Mouse (Mus musculus) left cerebral cortex, adult 8-10 months (tissue): ENCODE results near the gene Tpgs1. TPM values are rescaled to one million over a fixed set of nuclear protein-coding genes. Genes with fewer than 3 reads are reported as not detected.

ENCODE experiments used
- DNase-seq, 2 experiments: peaks; one replicate each; pipeline ENCODE4 v3.0.0; 2022; ENCODE audit warnings: low spot score in 2 of 2
- total RNA-seq, 4 experiments: library from RNA; stranded (reverse); gene quantifications; 2 replicates each; pipeline ENCODE4 v1.2.4; 2022

The Tpgs1 gene
- 10 to 100 TPM; 65.1 to 74.5 (median 69.8) TPM for total RNA-seq

GRCm38 (mm10) chr10:79668771-79669575, at the start of gene Tpgs1:
Tpgs1 (plus strand) TSS chr10:79669369.
- peak; percentile 91 to 92 for DNase-seq

GRCm38 (mm10) chr10:79623950-79624349, 45.2 kb upstream of the Tpgs1 start:
- no peak for DNase-seq

GRCm38 (mm10) chr10:79625398-79625797, 43.8 kb upstream of the Tpgs1 start:
- no peak for DNase-seq

- no peak for DNase-seq
Observed at GRCm38 (mm10) chr10:79626156-79626555, 43.0 kb upstream of the Tpgs1 start.

GRCm38 (mm10) chr10:79628377-79628776, 40.8 kb upstream of the Tpgs1 start:
- no peak for DNase-seq

- peak in 1 of 2 experiments; percentile 81 for DNase-seq
Observed at GRCm38 (mm10) chr10:79631432-79631831, 37.7 kb upstream of the Tpgs1 start.

GRCm38 (mm10) chr10:79633006-79633777, 36.0 kb upstream of the Tpgs1 start:
- DNase-seq = peak in 1 of 2 experiments; percentile 57

- DNase-seq = no peak
Observed at GRCm38 (mm10) chr10:79636287-79636686, 32.9 kb upstream of the Tpgs1 start.

GRCm38 (mm10) chr10:79637128-79638110, 31.8 kb upstream of the Tpgs1 start, which contains the start of gene Shc2:
Shc2 (minus strand) TSS chr10:79637918.
- peak; percentile 58 to 81 for DNase-seq

- peak in 1 of 2 experiments; percentile 75 for DNase-seq
Observed at GRCm38 (mm10) chr10:79638486-79639204, 30.5 kb upstream of the Tpgs1 start.

- no peak for DNase-seq
Observed at GRCm38 (mm10) chr10:79645711-79646110, 23.5 kb upstream of the Tpgs1 start, which contains the start of gene Odf3l2. Odf3l2 (minus strand) TSS chr10:79645738.

GRCm38 (mm10) chr10:79649070-79649751, 20.0 kb upstream of the Tpgs1 start:
- DNase-seq = no peak

GRCm38 (mm10) chr10:79652789-79653188, 16.4 kb upstream of the Tpgs1 start:
- DNase-seq = no peak

GRCm38 (mm10) chr10:79654946-79655395, 14.2 kb upstream of the Tpgs1 start:
- DNase-seq = no peak

- no peak for DNase-seq
Observed at GRCm38 (mm10) chr10:79658829-79659228, 10.3 kb upstream of the Tpgs1 start.

- DNase-seq = no peak
Observed at GRCm38 (mm10) chr10:79660298-79660697, 8.9 kb upstream of the Tpgs1 start.

GRCm38 (mm10) chr10:79661861-79662260, 7.3 kb upstream of the Tpgs1 start:
- DNase-seq = no peak

GRCm38 (mm10) chr10:79664131-79664665, 5.0 kb upstream of the Tpgs1 start, which contains the start of gene Madcam1:
Madcam1 (plus strand) TSS chr10:79664559.
- peak in 1 of 2 experiments; percentile 58 for DNase-seq

- no peak for DNase-seq
Observed at GRCm38 (mm10) chr10:79665051-79665450, 4.1 kb upstream of the Tpgs1 start.
